Comparison of ENCODE assay signal across 20 mouse cellular contexts in the genomic region with DNA sequence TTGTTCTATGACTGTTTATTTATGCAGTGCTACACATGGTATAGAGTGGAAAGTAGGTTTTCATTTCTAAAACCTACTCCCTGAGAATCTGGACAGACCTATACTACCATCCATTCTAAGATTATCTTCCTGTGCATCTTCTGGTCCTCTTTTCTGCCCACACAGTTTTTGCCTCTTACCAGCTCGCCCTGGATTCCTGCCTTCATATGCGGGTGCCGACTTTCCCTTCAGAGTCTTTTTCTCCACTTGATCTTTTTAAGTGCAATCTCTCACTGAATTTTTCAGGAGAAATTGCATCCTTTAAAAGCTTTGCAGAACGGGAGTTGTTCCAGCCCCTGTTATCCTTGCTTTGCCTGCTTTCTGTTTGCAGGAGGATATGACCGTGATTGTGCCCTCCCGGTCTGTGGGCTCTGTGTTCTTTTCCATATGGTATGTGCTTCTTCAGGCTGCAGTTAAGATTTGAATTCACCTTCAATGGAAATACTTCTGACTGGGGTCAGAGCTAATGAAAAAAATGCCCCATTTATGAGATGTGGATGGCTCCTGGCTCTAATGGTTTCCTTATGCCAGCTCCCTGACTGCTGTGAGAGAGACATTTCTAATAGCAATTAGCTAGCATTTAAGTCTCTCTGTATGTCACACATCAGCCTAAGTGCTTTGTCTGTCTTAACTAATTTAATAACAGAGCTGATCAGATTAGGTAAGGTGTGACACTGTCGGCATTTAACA.
DNase-seq lines count a peak whose midpoint lies in the region; ATAC-seq and TF ChIP-seq lines count a peak whose summit lies in the region.
"Had no signal": no experiment of that assay in that cellular context is flagged by ENCODE, and none has a peak within 500 bp of the region (broad histone marks: within the 10 kb centered on the region; RNA-seq: fewer than 3 reads in every experiment).

No protein-coding gene starts in this region.

- no peak overlapping the region for H3K4me2 ChIP-seq in forebrain, embryonic 12.5 days
- no peak overlapping the region for H3K4me2 ChIP-seq in limb, embryonic 14.5 days (replicated peaks; ENCODE audit: low read depth, low read length, severe bottlenecking)
- H3K4me2 ChIP-seq: hindbrain, embryonic 12.5 days; intestine, embryonic 15.5 days had no signal

- peaks cover 5% of the 10 kb centered on the region; the same call in 1 of the 2 replicates for H3K4me1 ChIP-seq in forebrain, embryonic 10.5 days
- H3K4me1 ChIP-seq in forebrain, embryonic 12.5 days: no peaks in the 10 kb centered on the region; the same call in 1 of the 2 replicates
- peaks cover 6% of the 10 kb centered on the region; the same call in 1 of the 2 replicates for H3K4me1 ChIP-seq in limb, embryonic 14.5 days (ENCODE audit: control insufficient read depth, insufficient read depth, low read length)
- H3K4me1 ChIP-seq: intestine, embryonic 15.5 days; megakaryocyte, embryonic 14.5 days had no signal

- TF ChIP-seq POLR2A in limb, embryonic 14.5 days (IDR thresholded peaks at IDR 0.05; ENCODE audit: borderline replicate concordance, extremely low read depth, insufficient read depth, insufficient read length): no peak

- peak overlapping the region; percentile 30; the same call in 1 of the 2 replicates for H3K27ac ChIP-seq in forebrain, embryonic 10.5 days
- H3K27ac ChIP-seq in forebrain, embryonic 12.5 days: no peak overlapping the region
- H3K27ac ChIP-seq in left cerebral cortex, adult 2 months: peak overlapping the region; percentile 62; the same call in 1 of the 2 replicates
- H3K27ac ChIP-seq in limb, embryonic 14.5 days (replicated peaks; ENCODE audit: low read depth, low read length): no peak overlapping the region
- H3K27ac ChIP-seq: hindbrain, embryonic 12.5 days; intestine, embryonic 15.5 days; kidney, postnatal 0 days had no signal

- H3K4me3 ChIP-seq in forebrain, embryonic 10.5 days: no peak overlapping the region
- H3K4me3 ChIP-seq in forebrain, embryonic 12.5 days (replicated peaks): no peak overlapping the region
- H3K4me3 ChIP-seq in left cerebral cortex, adult 2 months: no peak overlapping the region
- H3K4me3 ChIP-seq in limb, embryonic 14.5 days (replicated peaks; ENCODE audit: low read length): no peak overlapping the region
- H3K4me3 ChIP-seq: hindbrain, embryonic 12.5 days; intestine, embryonic 15.5 days; megakaryocyte, embryonic 14.5 days had no signal

- 74% methylated on average over 7 of the region's 7 CpGs for WGBS in forebrain, embryonic 10.5 days
- 85% methylated on average over 7 of the region's 7 CpGs for WGBS in forebrain, embryonic 12.5 days
- 29% methylated on average over 7 of the region's 7 CpGs for WGBS in limb, embryonic 14.5 days

- no peaks in the 10 kb centered on the region for H3K27me3 ChIP-seq in forebrain, embryonic 10.5 days (ENCODE audit: poor library complexity, severe bottlenecking)
- H3K27me3 ChIP-seq in forebrain, embryonic 12.5 days: no peaks in the 10 kb centered on the region
- no peaks in the 10 kb centered on the region for H3K27me3 ChIP-seq in limb, embryonic 14.5 days (ENCODE audit: control insufficient read depth, insufficient read depth, low read length)
- H3K27me3 ChIP-seq: hindbrain, embryonic 12.5 days; intestine, embryonic 15.5 days; megakaryocyte, embryonic 14.5 days had no signal

- H3K9ac ChIP-seq in forebrain, embryonic 12.5 days: no peak overlapping the region
- no peak overlapping the region for H3K9ac ChIP-seq in limb, embryonic 14.5 days (ENCODE audit: low read depth, low read length, severe bottlenecking)
- H3K9ac ChIP-seq: hindbrain, embryonic 12.5 days; intestine, embryonic 15.5 days had no signal

- intact Hi-C loops in left cerebral cortex, adult 2 months (cut with DNase I): no loop called here

- no peaks in the 10 kb centered on the region for H3K9me3 ChIP-seq in forebrain, embryonic 10.5 days
- H3K9me3 ChIP-seq in forebrain, embryonic 12.5 days: no peaks in the 10 kb centered on the region
- H3K9me3 ChIP-seq in limb, embryonic 14.5 days (ENCODE audit: control insufficient read depth, low read length): no peaks in the 10 kb centered on the region
- H3K9me3 ChIP-seq: hindbrain, embryonic 12.5 days; intestine, embryonic 15.5 days had no signal

- ATAC-seq in forebrain, embryonic 12.5 days (ENCODE audit: low FRiP score): no peak
- ATAC-seq in limb, embryonic 14.5 days (ENCODE audit: low FRiP score, low read depth): no peak; the same call in 1 of the 2 replicates
- ATAC-seq: forebrain, embryonic 14.5 days; intestine, embryonic 15.5 days; midbrain, embryonic 16.5 days had no signal

- no peak for TF ChIP-seq CTCF in left cerebral cortex, adult 2 months (IDR thresholded peaks at IDR 0.05)

- H3K36me3 ChIP-seq in forebrain, embryonic 10.5 days (replicated peaks): no peaks in the 10 kb centered on the region
- H3K36me3 ChIP-seq in forebrain, embryonic 12.5 days (replicated peaks): no peaks in the 10 kb centered on the region
- H3K36me3 ChIP-seq in limb, embryonic 14.5 days (ENCODE audit: control insufficient read depth, insufficient read depth, low read length): no peaks in the 10 kb centered on the region
- H3K36me3 ChIP-seq: hindbrain, embryonic 12.5 days; intestine, embryonic 15.5 days had no signal

- no peak for DNase-seq in forebrain, embryonic 10.5 days (ENCODE audit: extremely low spot score, low spot score)
- DNase-seq in left cerebral cortex, adult 2 months (ENCODE audit: extremely low spot score in 1 of 2, low spot score in 2 of 2): no peak
- no peak for DNase-seq in left cerebral cortex, adult 11 months (ENCODE audit: low spot score)
- peak; percentile 44 for DNase-seq in forelimb bud, embryonic 11.5 days (ENCODE audit: low read depth, low spot score)
- peak; percentile 9 for DNase-seq in limb, embryonic 14.5 days (ENCODE audit: low spot score)
- DNase-seq in cerebellum, postnatal 25 days: no peak
- DNase-seq in adrenal gland, adult (ENCODE audit: inconsistent age in 2 of 2, low spot score in 1 of 2): no peak
- DNase-seq: adrenal gland, adult 2 months; cerebellum, adult 11 months; gastrocnemius, postnatal 14 days; heart, postnatal 10 days; lung, postnatal 14 days; thymus, postnatal 4 days had no signal

Comparison
In these comparisons a context has a peak if more than half of its experiments do, and no peak if none do; other contexts are left out.
1. H3K27ac ChIP-seq: peak in forebrain, embryonic 10.5 days (single experiment) and left cerebral cortex, adult 2 months (single experiment); none in forebrain, embryonic 12.5 days (single experiment) and limb, embryonic 14.5 days (single experiment).
2. DNase-seq: peak in forelimb bud, embryonic 11.5 days (single experiment) and limb, embryonic 14.5 days (single experiment); none in forebrain, embryonic 10.5 days (single experiment), left cerebral cortex, adult 2 months (0 of 2), left cerebral cortex, adult 11 months (single experiment), cerebellum, postnatal 25 days (0 of 2) and adrenal gland, adult (0 of 2).